In genomic region chr8:57479700-57480099, GRCm38 (mm10) we compare ENCODE assay signal across 31 mouse cellular contexts. TPM values are rescaled to one million over a fixed set of nuclear protein-coding genes. Genes with fewer than 3 reads are reported as not detected.
A peak's percentile ranks its signal among the peaks of the same experiment; 100 is the strongest.
DNase-seq lines count a peak whose midpoint lies in the region; ATAC-seq lines count a peak whose summit lies in the region.
"Had no signal": no experiment of that assay in that cellular context is flagged by ENCODE, and none has a peak within 500 bp of the region (broad histone marks: within the 10 kb centered on the region; RNA-seq: fewer than 3 reads in every experiment).

No protein-coding gene starts in this region.

- no peaks in the 10 kb centered on the region for H3K27me3 ChIP-seq in midbrain, embryonic 11.5 days (ENCODE audit: control insufficient read depth, insufficient read depth, low read length)
- no peaks in the 10 kb centered on the region for H3K27me3 ChIP-seq in midbrain, embryonic 13.5 days
- H3K27me3 ChIP-seq in limb, embryonic 10.5 days (ENCODE audit: low read depth, poor library complexity, severe bottlenecking), result no peaks in the 10 kb centered on the region
- H3K27me3 ChIP-seq: embryonic facial prominence, embryonic 12.5 days; embryonic facial prominence, embryonic 15.5 days; forebrain, embryonic 13.5 days; hindbrain, embryonic 13.5 days had no signal

- H3K4me3 ChIP-seq in midbrain, embryonic 11.5 days (ENCODE audit: low read depth, low read length), result no peak overlapping the region
- no peak overlapping the region for H3K4me3 ChIP-seq in midbrain, embryonic 13.5 days (replicated peaks)
- H3K4me3 ChIP-seq in limb, embryonic 10.5 days, result no peak overlapping the region
- H3K4me3 ChIP-seq: embryonic facial prominence, embryonic 12.5 days; embryonic facial prominence, embryonic 15.5 days; forebrain, embryonic 13.5 days; hindbrain, embryonic 13.5 days had no signal

- H3K4me2 ChIP-seq in midbrain, embryonic 11.5 days, result no peak overlapping the region
- H3K4me2 ChIP-seq in midbrain, embryonic 13.5 days (replicated peaks), result no peak overlapping the region
- H3K4me2 ChIP-seq: embryonic facial prominence, embryonic 12.5 days; embryonic facial prominence, embryonic 15.5 days; forebrain, embryonic 13.5 days; heart, embryonic 11.5 days; hindbrain, embryonic 13.5 days had no signal

- no peaks in the 10 kb centered on the region for H3K9me3 ChIP-seq in midbrain, embryonic 11.5 days (ENCODE audit: control insufficient read depth, low read length)
- no peaks in the 10 kb centered on the region for H3K9me3 ChIP-seq in midbrain, embryonic 13.5 days
- no peaks in the 10 kb centered on the region for H3K9me3 ChIP-seq in limb, embryonic 10.5 days (replicated peaks)
- H3K9me3 ChIP-seq: embryonic facial prominence, embryonic 12.5 days; embryonic facial prominence, embryonic 15.5 days; forebrain, embryonic 13.5 days; hindbrain, embryonic 13.5 days had no signal

- H3K4me1 ChIP-seq in midbrain, embryonic 11.5 days (ENCODE audit: control insufficient read depth, insufficient read depth, low read length), result no peaks in the 10 kb centered on the region
- no peaks in the 10 kb centered on the region for H3K4me1 ChIP-seq in midbrain, embryonic 13.5 days (replicated peaks)
- H3K4me1 ChIP-seq in limb, embryonic 10.5 days, result no peaks in the 10 kb centered on the region
- H3K4me1 ChIP-seq: embryonic facial prominence, embryonic 12.5 days; embryonic facial prominence, embryonic 15.5 days; forebrain, embryonic 13.5 days; hindbrain, embryonic 13.5 days had no signal

- DNase-seq in midbrain, embryonic 11.5 days (ENCODE audit: low spot score, missing footprints), result peak; percentile 26
- DNase-seq in limb, embryonic 10.5 days (ENCODE audit: low spot score), result no peak
- no peak for DNase-seq in kidney, adult 9 months
- DNase-seq in adrenal gland, postnatal 10 days, result no peak
- DNase-seq: adrenal gland, adult 2 months; adrenal gland, postnatal 25 days; cerebellum, adult 18-20 months; cerebellum, adult 9-10 months; cerebellum, postnatal 25 days; gastrocnemius, postnatal 10 days; gastrocnemius, postnatal 36 days; heart, adult 11 months had no signal

- H3K27ac ChIP-seq in midbrain, embryonic 11.5 days (ENCODE audit: low read depth, low read length), result no peak overlapping the region
- H3K27ac ChIP-seq in midbrain, embryonic 13.5 days, result no peak overlapping the region
- H3K27ac ChIP-seq in limb, embryonic 10.5 days, result no peak overlapping the region
- H3K27ac ChIP-seq: embryonic facial prominence, embryonic 12.5 days; embryonic facial prominence, embryonic 15.5 days; forebrain, embryonic 13.5 days; hindbrain, embryonic 13.5 days; hindbrain, postnatal 0 days had no signal

- peaks cover 6% of the 10 kb centered on the region; the same call in 1 of the 2 replicates for H3K36me3 ChIP-seq in midbrain, embryonic 11.5 days (ENCODE audit: control insufficient read depth, insufficient read depth, low read length)
- H3K36me3 ChIP-seq in midbrain, embryonic 13.5 days, result peaks cover 30% of the 10 kb centered on the region
- H3K36me3 ChIP-seq in limb, embryonic 10.5 days, result peaks cover 41% of the 10 kb centered on the region

- 94% methylated on average over 8 of the region's 8 CpGs for WGBS in midbrain, embryonic 11.5 days
- 94% methylated on average over 8 of the region's 8 CpGs for WGBS in midbrain, embryonic 13.5 days
- WGBS in limb, embryonic 10.5 days, result 93% methylated on average over 8 of the region's 8 CpGs

- no peak for ATAC-seq in midbrain, embryonic 11.5 days (ENCODE audit: low FRiP score)
- ATAC-seq in midbrain, embryonic 13.5 days, result no peak
- peak; percentile 90 for ATAC-seq in granulocyte monocyte progenitor cell, adult 5-6 weeks (replicated peaks; ENCODE audit: poor library complexity, severe bottlenecking)
- ATAC-seq in monocyte, adult 5-6 weeks (replicated peaks; ENCODE audit: insufficient number of reproducible peaks, low FRiP score, low TSS enrichment, poor library complexity, severe bottlenecking), result peak; percentile 53; the same call in 1 of the 2 replicates
- ATAC-seq: CD4-positive, CD25-positive, alpha-beta regulatory T cell, adult 4 months; forebrain, embryonic 13.5 days; forebrain, embryonic 16.5 days; hindbrain, postnatal 0 days; inflammation-experienced regulatory T-cells, adult 6 months had no signal

- no peak overlapping the region for H3K9ac ChIP-seq in midbrain, embryonic 11.5 days (ENCODE audit: low read length)
- no peak overlapping the region for H3K9ac ChIP-seq in midbrain, embryonic 13.5 days (replicated peaks)
- H3K9ac ChIP-seq: embryonic facial prominence, embryonic 12.5 days; embryonic facial prominence, embryonic 15.5 days; forebrain, embryonic 13.5 days; hindbrain, embryonic 13.5 days had no signal

RNA-seq across cellular contexts. Expression of gene Sap30, which starts 8.0 kb away (rescaled TPM):
- 119 and 123 TPM in 2 replicates for polyA plus RNA-seq in midbrain, embryonic 11.5 days (2014; fragmentation: Nextera tagmentation; extraction: Ambion mirVana)
- 61.5 and 76.2 TPM in 2 replicates for polyA plus RNA-seq in midbrain, embryonic 13.5 days (2015; fragmentation: Nextera tagmentation; extraction: Ambion mirVana)
- total RNA-seq in granulocyte monocyte progenitor cell, adult 5-6 weeks (2014; fragmentation: Nextera tagmentation), result 21.9 and 24.6 TPM in 2 replicates
- total RNA-seq in granulocyte monocyte progenitor cell, adult 5-6 weeks (2017), result 73.7 and 93.3 TPM in 2 replicates
- total RNA-seq in monocyte, adult 5-6 weeks (2017), result 66.6 to 145 TPM (median 139 TPM) in 3 replicates
- polyA plus RNA-seq in limb, embryonic 10.5 days (2016; fragmentation: Nextera tagmentation; extraction: Ambion mirVana), result 76.5 and 82.9 TPM in 2 replicates
- 10 to 100 TPM in 1 of 2 experiments, 1 to 10 TPM in 1; 9.8 to 10.3 TPM for total RNA-seq in adrenal gland, postnatal 10 days (2021)

RNA-seq across cellular contexts. Expression of gene Scrg1, which starts 24.0 kb away (rescaled TPM):
- polyA plus RNA-seq in midbrain, embryonic 11.5 days (2014; fragmentation: Nextera tagmentation; extraction: Ambion mirVana), result 0.27 TPM in 1 of 2 replicates, not detected in the other
- polyA plus RNA-seq in midbrain, embryonic 13.5 days (2015; fragmentation: Nextera tagmentation; extraction: Ambion mirVana), result 2.5 and 3.3 TPM in 2 replicates
- total RNA-seq in granulocyte monocyte progenitor cell, adult 5-6 weeks (2014; fragmentation: Nextera tagmentation), result not detected in 2 replicates
- total RNA-seq in granulocyte monocyte progenitor cell, adult 5-6 weeks (2017), result not detected in 2 replicates
- not detected in 3 replicates for total RNA-seq in monocyte, adult 5-6 weeks (2017)
- not detected in 2 replicates for polyA plus RNA-seq in limb, embryonic 10.5 days (2016; fragmentation: Nextera tagmentation; extraction: Ambion mirVana)
- total RNA-seq in adrenal gland, postnatal 10 days (2021), result 1 to 10 TPM in 1 of 2 experiments, under 1 TPM in 1; 0.45 to 1.2 TPM
- total RNA-seq: adrenal gland, postnatal 25 days; common myeloid progenitor, adult 5-6 weeks; gastrocnemius, adult 18-20 months; gastrocnemius, postnatal 10 days; gastrocnemius, postnatal 36 days; heart, adult 8-10 months; heart, postnatal 25 days; hematopoietic stem cell, adult 5-6 weeks; MEL had no signal
- polyA plus RNA-seq: adrenal gland, adult 2 months; C2C12; CD4-positive, CD25-positive, alpha-beta regulatory T cell, adult 4 months; inflammation-experienced regulatory T-cells, adult 6 months had no signal

RNA-seq across cellular contexts. Expression of gene Hmgb2, which starts 32.0 kb away (rescaled TPM):
- polyA plus RNA-seq in midbrain, embryonic 11.5 days (2014; fragmentation: Nextera tagmentation; extraction: Ambion mirVana), result 628 and 641 TPM in 2 replicates
- 210 and 259 TPM in 2 replicates for polyA plus RNA-seq in midbrain, embryonic 13.5 days (2015; fragmentation: Nextera tagmentation; extraction: Ambion mirVana)
- 351 and 354 TPM in 2 replicates for total RNA-seq in granulocyte monocyte progenitor cell, adult 5-6 weeks (2014; fragmentation: Nextera tagmentation)
- total RNA-seq in granulocyte monocyte progenitor cell, adult 5-6 weeks (2017), result 469 and 554 TPM in 2 replicates
- total RNA-seq in monocyte, adult 5-6 weeks (2017), result 134 to 175 TPM (median 154 TPM) in 3 replicates
- polyA plus RNA-seq in limb, embryonic 10.5 days (2016; fragmentation: Nextera tagmentation; extraction: Ambion mirVana), result 497 and 548 TPM in 2 replicates
- 10 to 100 TPM; 79.0 to 96.4 TPM for total RNA-seq in adrenal gland, postnatal 10 days (2021)

Comparison
In these comparisons a context has a peak if more than half of its experiments do, and no peak if none do; other contexts are left out.
1. ATAC-seq: peak in granulocyte monocyte progenitor cell, adult 5-6 weeks (single experiment) and monocyte, adult 5-6 weeks (single experiment); none in midbrain, embryonic 11.5 days (single experiment) and midbrain, embryonic 13.5 days (single experiment).